Mouse (Mus musculus): Measurements from ENCODE around the gene Fgfr1op2. TPM values are rescaled to one million over a fixed set of nuclear protein-coding genes. Genes with fewer than 3 reads are reported as not detected.

Gene Fgfr1op2
- polyA plus RNA-seq, 1 experiment from 2014 or later: 146 TPM

DNA sequence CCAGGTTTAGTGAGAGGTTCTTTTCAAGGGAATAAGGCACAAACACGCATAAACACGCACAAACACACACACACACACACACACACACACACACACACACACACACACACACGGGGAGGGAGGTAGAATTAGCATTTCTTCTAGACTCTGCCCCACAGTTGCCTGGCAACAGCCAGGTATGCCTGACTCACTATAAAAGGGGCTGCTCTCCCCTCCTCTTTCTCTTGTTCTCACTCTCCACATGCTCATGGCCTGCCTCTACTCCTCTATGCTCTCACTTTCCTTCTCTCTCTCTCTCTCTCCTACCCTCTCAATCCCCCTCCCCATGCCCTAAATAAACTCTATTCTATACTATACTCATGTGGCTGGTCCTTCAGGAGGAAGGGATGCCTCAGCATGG lies 51.1 kb downstream of the Fgfr1op2 start:
- H3K79me2 ChIP-seq (ENCODE audit: inconsistent target): peaks cover 28% of the 10 kb centered on the region; the same call in 1 of the 2 replicates
- H3K27ac ChIP-seq: no peak overlapping the region
- 90% methylated on average over 3 of the region's 3 CpGs for WGBS (ENCODE audit: missing documents)
- no peak overlapping the region for H3K4me3 ChIP-seq (ENCODE audit: inconsistent target)
- H3K36me3 ChIP-seq (ENCODE audit: inconsistent target): 0 out of 2 replicates have a peak, but pooled peaks cover 3% of the 10 kb centered on the region

DNA sequence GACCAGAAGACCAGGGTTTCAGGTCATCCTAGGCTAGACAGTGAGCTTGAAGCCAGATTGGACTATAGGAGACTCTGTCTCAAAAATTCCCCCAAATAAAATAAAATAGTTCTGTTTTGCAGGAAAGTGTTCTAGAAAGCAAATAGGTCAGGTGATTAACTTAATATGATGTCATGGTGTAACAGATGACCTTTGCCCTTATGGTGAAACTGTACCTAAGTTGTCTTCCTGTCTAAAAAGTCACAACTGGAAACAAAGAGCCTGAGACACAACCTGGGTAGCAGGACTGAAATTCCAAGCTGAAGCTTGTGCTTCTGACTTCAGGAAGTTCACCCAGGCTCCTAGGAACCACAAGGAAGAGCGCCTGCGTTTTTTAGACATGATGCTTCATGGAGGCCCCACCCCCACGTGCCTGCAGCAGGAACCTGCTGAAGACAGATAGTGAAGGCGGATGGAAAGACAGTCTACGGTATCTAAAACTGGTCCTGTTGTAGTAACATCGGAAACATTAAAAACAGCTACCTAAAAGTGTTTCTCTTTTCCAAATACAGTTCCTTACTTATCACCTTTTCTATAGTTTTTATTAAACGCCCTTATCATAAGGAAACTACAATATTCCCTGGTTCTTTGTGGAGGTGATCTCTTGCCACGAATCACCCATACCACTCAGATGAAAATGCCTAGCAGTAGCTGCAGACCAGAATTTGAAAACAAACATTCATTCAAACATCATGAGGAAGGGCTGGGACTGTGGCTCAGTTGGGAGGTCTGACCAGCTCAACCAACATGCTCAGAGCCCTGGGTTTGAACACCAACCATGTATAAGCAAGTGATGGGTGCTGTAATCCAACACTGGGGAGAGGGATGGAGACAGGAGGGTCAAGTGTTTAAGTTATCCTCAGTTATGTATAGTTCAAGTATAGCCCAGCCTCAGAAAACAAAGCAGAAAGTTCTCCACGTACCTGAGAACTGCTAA lies 53.1 kb downstream of the Fgfr1op2 start:
- Histone ChIP-seq H3K27ac (no peak overlapping the region), H3K4me3 (ENCODE audit: inconsistent target) (no peak overlapping the region), H3K79me2 (ENCODE audit: inconsistent target) (peaks cover 28% of the 10 kb centered on the region; the same call in 1 of the 2 replicates), H3K36me3 (ENCODE audit: inconsistent target) (no peaks in the 10 kb centered on the region)
- WGBS (ENCODE audit: missing documents): 91% methylated on average over 9 of the region's 9 CpGs

GRCm38 (mm10) chr6:146630961-146631360 lies 54.0 kb downstream of the Fgfr1op2 start:
- no peak overlapping the region for H3K4me3 ChIP-seq (ENCODE audit: inconsistent target)
- H3K79me2 ChIP-seq (ENCODE audit: inconsistent target): peaks cover 28% of the 10 kb centered on the region; the same call in 1 of the 2 replicates
- H3K36me3 ChIP-seq (ENCODE audit: inconsistent target): no peaks in the 10 kb centered on the region
- 47% methylated on average over 4 of the region's 4 CpGs for WGBS (ENCODE audit: missing documents)
- H3K27ac ChIP-seq: no peak overlapping the region

GRCm38 (mm10) chr6:146631847-146632246 lies 54.8 kb downstream of the Fgfr1op2 start:
- H3K27ac ChIP-seq: no peak overlapping the region
- WGBS (ENCODE audit: missing documents): 95% methylated on average over 8 of the region's 8 CpGs

DNA sequence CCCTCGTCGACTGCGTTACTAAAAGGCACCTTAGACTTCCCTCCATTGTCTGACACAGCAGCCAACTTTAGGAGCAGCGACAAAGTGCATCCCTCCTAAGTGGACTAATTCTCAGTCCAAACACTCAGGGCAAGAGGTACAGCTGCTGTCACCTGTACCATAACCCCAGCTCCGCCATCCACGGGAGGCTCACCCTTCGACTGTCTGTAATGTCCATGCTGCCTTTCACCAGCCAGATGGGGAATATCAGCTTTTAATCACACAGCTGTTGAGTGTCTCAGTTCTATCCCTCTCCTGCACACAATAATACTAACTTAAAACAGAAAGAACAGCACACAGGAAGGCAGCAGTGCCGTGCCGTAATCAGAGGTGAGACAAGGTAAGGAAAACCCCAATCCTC lies 55.4 kb downstream of the Fgfr1op2 start:
- 95% methylated on average over 9 of the region's 9 CpGs for WGBS (ENCODE audit: missing documents)
- Histone ChIP-seq H3K4me3 (ENCODE audit: inconsistent target) (no peak overlapping the region), H3K79me2 (ENCODE audit: inconsistent target) (peaks cover 18% of the 10 kb centered on the region; the same call in 1 of the 2 replicates), H3K27ac (no peak overlapping the region), H3K36me3 (ENCODE audit: inconsistent target) (no peaks in the 10 kb centered on the region)

More at GRCm38 (mm10) chr6:146631847-146632246, 54.8 kb downstream of the Fgfr1op2 start:
- Histone ChIP-seq H3K4me3 (ENCODE audit: inconsistent target) (no peak overlapping the region), H3K36me3 (ENCODE audit: inconsistent target) (no peaks in the 10 kb centered on the region), H3K79me2 (ENCODE audit: inconsistent target) (peaks cover 23% of the 10 kb centered on the region; the same call in 1 of the 2 replicates)

DNA sequence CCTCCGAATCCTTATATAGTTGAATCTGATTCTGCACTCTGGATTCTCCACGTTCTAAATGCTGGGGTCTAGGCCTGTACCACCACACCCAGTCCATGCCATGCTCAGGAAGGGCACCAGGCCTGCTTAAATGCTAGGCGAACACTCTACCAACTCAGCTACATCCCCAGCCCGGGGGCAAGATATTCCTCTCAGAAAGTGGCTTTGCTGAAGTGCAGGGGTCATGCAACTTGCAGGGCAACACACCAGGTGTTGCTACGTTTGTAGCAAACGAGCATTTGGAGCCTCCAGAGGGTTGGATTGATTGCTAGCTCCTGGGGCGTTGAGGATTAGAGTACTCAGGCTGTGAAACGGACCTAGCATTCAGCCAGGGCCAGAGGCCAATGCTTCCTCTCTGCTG lies 56.1 kb downstream of the Fgfr1op2 start:
- Histone ChIP-seq H3K4me3 (ENCODE audit: inconsistent target) (peak overlapping the region; percentile 53; the same call in 1 of the 2 replicates), H3K36me3 (ENCODE audit: inconsistent target) (no peaks in the 10 kb centered on the region), H3K27ac (no peak overlapping the region), H3K79me2 (ENCODE audit: inconsistent target) (peaks cover 17% of the 10 kb centered on the region; the same call in 1 of the 2 replicates)
- 76% methylated on average over 8 of the region's 8 CpGs for WGBS (ENCODE audit: missing documents)

DNA sequence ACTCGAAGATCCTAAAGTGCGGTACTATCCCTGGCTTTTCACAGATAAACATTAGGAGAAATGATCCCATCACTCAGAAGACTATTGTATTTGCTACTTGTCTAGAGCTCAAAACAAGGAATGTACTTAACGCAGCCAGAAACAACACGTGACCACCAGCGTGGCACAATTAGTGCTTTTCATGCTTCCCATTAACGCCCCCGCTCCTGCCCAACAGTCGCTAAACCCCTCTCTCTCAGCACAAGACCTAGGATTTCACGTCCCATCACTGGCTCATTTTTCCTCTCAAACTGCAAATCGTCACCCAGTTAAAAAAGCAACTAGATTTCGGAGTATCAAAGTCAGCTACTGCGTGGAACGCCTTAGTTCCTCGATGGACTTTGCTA lies 56.6 kb downstream of the Fgfr1op2 start:
- Histone ChIP-seq H3K27ac (peak overlapping the region; percentile 37), H3K36me3 (ENCODE audit: inconsistent target) (no peaks in the 10 kb centered on the region), H3K79me2 (ENCODE audit: inconsistent target) (peaks cover 15% of the 10 kb centered on the region; the same call in 1 of the 2 replicates), H3K4me3 (ENCODE audit: inconsistent target) (peak overlapping the region; percentile 53)
- 19% methylated on average over 14 of the region's 14 CpGs for WGBS (ENCODE audit: missing documents)

DNA sequence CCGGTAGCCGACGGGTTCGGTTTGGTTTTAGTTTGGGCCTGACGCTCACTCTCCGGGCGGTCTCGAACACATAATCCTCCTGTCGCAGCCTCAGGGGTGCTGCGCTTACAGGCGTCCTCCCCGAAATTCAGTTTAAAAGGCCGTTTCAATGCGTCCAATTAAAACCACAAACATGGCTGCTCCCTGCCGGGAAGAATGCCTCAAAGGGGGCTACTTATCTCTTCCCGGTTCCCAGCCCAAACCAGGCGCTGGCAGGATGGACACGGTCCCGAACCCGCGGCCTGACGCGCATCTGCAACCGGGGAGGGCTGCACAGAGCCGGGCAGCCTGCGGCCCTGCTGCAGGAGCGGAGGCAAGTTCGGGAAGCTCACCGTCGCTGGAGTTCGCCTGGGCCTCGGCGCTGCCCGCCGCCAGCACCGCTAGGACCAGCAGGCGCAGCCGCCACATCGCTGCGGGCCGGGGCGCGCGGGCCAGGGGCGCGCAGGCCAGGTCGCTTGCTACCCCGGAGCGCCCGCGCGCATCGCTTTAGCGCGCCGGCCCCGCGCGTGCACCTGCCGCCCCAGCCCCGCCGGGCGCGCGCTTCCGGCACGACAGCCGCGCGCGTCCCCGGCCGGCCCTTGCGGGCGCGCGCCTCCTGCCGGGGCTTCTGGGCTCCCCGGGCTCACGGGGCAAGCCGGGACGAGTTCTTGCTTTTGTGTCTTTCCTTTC lies 57.2 kb downstream of the Fgfr1op2 start:
- peak overlapping the region; percentile 53 for H3K4me3 ChIP-seq (ENCODE audit: inconsistent target)
- H3K27ac ChIP-seq: peak overlapping the region; percentile 37
- no peaks in the 10 kb centered on the region for H3K36me3 ChIP-seq (ENCODE audit: inconsistent target)
- 4% methylated on average over 70 of the region's 82 CpGs for WGBS (ENCODE audit: missing documents)
- peaks cover 12% of the 10 kb centered on the region; the same call in 1 of the 2 replicates for H3K79me2 ChIP-seq (ENCODE audit: inconsistent target)

DNA sequence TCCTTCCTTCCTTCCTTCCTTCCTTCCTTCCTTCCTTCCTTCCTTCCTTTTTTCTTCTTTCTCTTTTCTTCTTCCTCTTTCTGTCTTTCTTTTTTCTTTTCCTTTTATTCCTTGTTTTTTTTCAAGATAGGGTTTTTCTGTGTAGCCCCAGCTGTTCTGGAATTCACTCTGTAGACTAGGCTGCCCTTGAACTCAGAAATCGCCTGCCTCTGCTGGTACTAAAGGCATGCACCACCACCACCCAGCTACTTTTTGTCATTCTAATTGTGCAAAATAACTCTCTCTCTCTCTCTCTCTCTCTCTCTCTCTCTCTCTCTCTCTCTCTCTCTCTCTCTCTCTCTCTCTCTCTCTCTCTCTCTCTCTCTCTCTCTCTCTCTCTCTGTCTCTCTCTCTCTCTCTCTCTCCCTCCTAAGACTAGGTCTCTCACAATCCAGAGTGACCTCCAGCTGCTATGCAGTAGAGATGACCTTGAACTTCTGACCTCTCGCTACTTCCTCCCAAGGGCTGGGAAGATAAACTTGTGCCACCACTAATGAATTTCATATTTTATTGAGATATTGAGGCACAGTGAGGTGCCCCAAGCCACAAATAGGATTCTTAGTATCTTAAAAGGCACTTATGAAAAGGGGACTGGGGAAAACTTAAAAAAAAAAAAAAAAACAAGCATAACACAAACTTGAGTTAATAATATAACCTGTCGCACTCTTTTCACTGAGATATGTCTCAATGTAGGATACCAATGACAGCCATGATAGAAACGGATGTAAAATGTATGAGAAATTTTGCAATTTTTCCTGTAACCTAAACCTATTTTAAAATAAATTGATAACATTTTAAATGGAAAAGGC lies 58.0 kb downstream of the Fgfr1op2 start:
- no peak overlapping the region for H3K4me3 ChIP-seq (ENCODE audit: inconsistent target)
- 74% methylated on average over 4 of the region's 4 CpGs for whole genome bisulfite sequencing (ENCODE audit: missing documents)

GRCm38 (mm10) chr6:146636482-146636881 lies 59.5 kb downstream of the Fgfr1op2 start:
- H3K79me2 ChIP-seq (ENCODE audit: inconsistent target): peaks cover 11% of the 10 kb centered on the region; the same call in 1 of the 2 replicates
- H3K36me3 ChIP-seq (ENCODE audit: inconsistent target): no peaks in the 10 kb centered on the region
- H3K27ac ChIP-seq: no peak overlapping the region
- no peak overlapping the region for H3K4me3 ChIP-seq (ENCODE audit: inconsistent target)
- 100% methylated on average over 5 of the region's 5 CpGs for WGBS (ENCODE audit: missing documents)

More for the DNA sequence above, 58.0 kb downstream of the Fgfr1op2 start:
- Histone ChIP-seq H3K79me2 (ENCODE audit: inconsistent target) (peaks cover 11% of the 10 kb centered on the region; the same call in 1 of the 2 replicates), H3K27ac (no peak overlapping the region), H3K36me3 (ENCODE audit: inconsistent target) (no peaks in the 10 kb centered on the region)

- H3K4me3 ChIP-seq (ENCODE audit: inconsistent target): no peak overlapping the region
- H3K36me3 ChIP-seq (ENCODE audit: inconsistent target): no peaks in the 10 kb centered on the region
- peaks cover 27% of the 10 kb centered on the region for H3K79me2 ChIP-seq (ENCODE audit: inconsistent target)
- H3K27ac ChIP-seq: no peak overlapping the region
- 41% methylated on average over 6 of the region's 7 CpGs for WGBS (ENCODE audit: missing documents)
These were observed 63.3 kb downstream of the Fgfr1op2 start for GRCm38 (mm10) chr6:146640068-146640965.

- Histone ChIP-seq H3K27ac (0 out of 2 replicates have a peak overlapping the region, but pooled peaks have one; percentile 32), H3K79me2 (ENCODE audit: inconsistent target) (peaks cover 34% of the 10 kb centered on the region), H3K4me3 (ENCODE audit: inconsistent target) (no peak overlapping the region), H3K36me3 (ENCODE audit: inconsistent target) (no peaks in the 10 kb centered on the region)
- 52% methylated on average over 6 of the region's 6 CpGs for WGBS (ENCODE audit: missing documents)
These were observed 64.0 kb downstream of the Fgfr1op2 start for GRCm38 (mm10) chr6:146640991-146641390.

GRCm38 (mm10) chr6:146641621-146642210 lies 64.7 kb downstream of the Fgfr1op2 start:
- 45% methylated on average over 8 of the region's 11 CpGs for WGBS (ENCODE audit: missing documents)
- no peaks in the 10 kb centered on the region for H3K36me3 ChIP-seq (ENCODE audit: inconsistent target)
- H3K27ac ChIP-seq: peak overlapping the region; percentile 32
- peak overlapping the region; percentile 23; the same call in 1 of the 2 replicates for H3K4me3 ChIP-seq (ENCODE audit: inconsistent target)
- H3K79me2 ChIP-seq (ENCODE audit: inconsistent target): peaks cover 41% of the 10 kb centered on the region
